ENCODE assay signal across 9 mouse cellular contexts in the genomic region with DNA sequence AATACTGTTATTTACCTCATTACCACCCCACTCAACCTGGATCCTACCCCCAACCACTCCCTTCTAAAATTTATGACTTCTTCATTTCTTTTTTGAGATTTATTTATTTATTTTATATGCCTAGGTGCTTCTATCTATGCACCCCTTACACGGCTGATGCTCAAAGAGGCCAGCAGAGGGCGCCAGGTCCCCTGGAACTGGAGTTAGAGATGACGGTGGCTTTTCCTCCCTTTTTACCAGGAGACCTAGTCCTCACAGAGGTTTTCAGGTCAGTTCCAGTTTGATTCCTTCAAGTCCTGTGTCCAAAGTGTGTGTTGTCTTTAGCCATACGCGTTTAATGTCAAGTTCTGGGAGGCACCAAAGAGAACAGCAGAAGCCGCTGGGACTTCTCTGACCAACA. TPM values are rescaled to one million over a fixed set of nuclear protein-coding genes. Genes with fewer than 3 reads are reported as not detected.
DNase-seq lines count a peak whose midpoint lies in the region; ATAC-seq and TF ChIP-seq lines count a peak whose summit lies in the region.
"Had no signal": no experiment of that assay in that cellular context is flagged by ENCODE, and none has a peak within 500 bp of the region (broad histone marks: within the 10 kb centered on the region; RNA-seq: fewer than 3 reads in every experiment).

No protein-coding gene starts in this region.

- no peaks in the 10 kb centered on the region for H3K9me3 ChIP-seq in kidney, embryonic 15.5 days (replicated peaks)
- H3K9me3 ChIP-seq in ES-Bruce4 (replicated peaks; ENCODE audit: control insufficient read depth, insufficient read depth, low read length, poor library complexity, severe bottlenecking) = no peaks in the 10 kb centered on the region

- peaks cover 4% of the 10 kb centered on the region; the same call in 1 of the 2 replicates for H3K27me3 ChIP-seq in kidney, embryonic 15.5 days
- H3K27me3 ChIP-seq in ES-Bruce4 (ENCODE audit: control insufficient read depth, insufficient read depth, low read length, poor library complexity, severe bottlenecking) = no peaks in the 10 kb centered on the region

- intact Hi-C loops in gastrocnemius, adult 2 months (cut with DNase I) = loop anchor here (2.0 kb wide), 1 partner anchor 446 kb away; no protein-coding TSS in a partner anchor
- intact Hi-C loops in left cerebral cortex, postnatal 36 days (cut with DNase I) = loop anchor here (10.0 kb wide), 1 partner anchor 442 kb away; no protein-coding TSS in a partner anchor

- WGBS in kidney, embryonic 15.5 days = 17% methylated on average over 6 of the region's 6 CpGs

- no peaks in the 10 kb centered on the region for H3K36me3 ChIP-seq in kidney, embryonic 15.5 days
- no peaks in the 10 kb centered on the region for H3K36me3 ChIP-seq in ES-Bruce4 (ENCODE audit: control insufficient read depth, insufficient read depth, low read length, poor library complexity, severe bottlenecking)

- H3K4me2 ChIP-seq in kidney, embryonic 15.5 days = no peak overlapping the region

- no peak for ATAC-seq in kidney, embryonic 15.5 days (replicated peaks; ENCODE audit: low FRiP score)
- ATAC-seq in erythroblast, adult 5-6 weeks (replicated peaks; ENCODE audit: low FRiP score, poor library complexity, severe bottlenecking) = no peak

- no peak overlapping the region for H3K9ac ChIP-seq in kidney, embryonic 15.5 days
- no peak overlapping the region for H3K9ac ChIP-seq in ES-Bruce4 (ENCODE audit: low read depth, poor library complexity, severe bottlenecking)

- no peak overlapping the region for H3K4me3 ChIP-seq in kidney, embryonic 15.5 days (replicated peaks)
- no peak overlapping the region for H3K4me3 ChIP-seq in ES-Bruce4 (ENCODE audit: low read depth, low read length)
- no peak overlapping the region for H3K4me3 ChIP-seq in bone marrow macrophage, adult 2 months (ENCODE audit: insufficient read depth, low read length)
- no peak overlapping the region for H3K4me3 ChIP-seq in gastrocnemius, adult 2 months
- H3K4me3 ChIP-seq: erythroblast, embryonic 14.5 days had no signal

- no peak overlapping the region for H3K27ac ChIP-seq in kidney, embryonic 15.5 days
- no peak overlapping the region for H3K27ac ChIP-seq in ES-Bruce4 (ENCODE audit: insufficient read depth, low read length)
- H3K27ac ChIP-seq in bone marrow macrophage, adult 2 months (ENCODE audit: insufficient read depth, low read depth, low read length) = no peak overlapping the region
- H3K27ac ChIP-seq in gastrocnemius, adult 2 months = no peak overlapping the region

- DNase-seq in kidney, adult 18-20 months = peak; percentile 60
- peak; percentile 68 for DNase-seq in gastrocnemius, adult 2 months
- DNase-seq in left cerebral cortex, postnatal 36 days (ENCODE audit: low spot score in 2 of 2) = peak; percentile 41 to 45
- DNase-seq in retina, embryonic 14.5 days (ENCODE audit: low spot score) = peak; percentile 89

- H3K4me1 ChIP-seq in kidney, embryonic 15.5 days = peaks cover 5% of the 10 kb centered on the region
- no peaks in the 10 kb centered on the region for H3K4me1 ChIP-seq in ES-Bruce4 (ENCODE audit: control insufficient read depth, insufficient read depth, low read length)
- H3K4me1 ChIP-seq in bone marrow macrophage, adult 2 months (ENCODE audit: control insufficient read depth, insufficient read depth, low read length) = no peaks in the 10 kb centered on the region

- no peak for TF ChIP-seq EP300 in ES-Bruce4 (IDR thresholded peaks at IDR 0.05; ENCODE audit: insufficient read depth, low read depth, low read length)

- peak; percentile 81 for TF ChIP-seq CTCF in ES-Bruce4 (IDR thresholded peaks at IDR 0.05; ENCODE audit: low read depth, low read length)
- peak; percentile 92 for TF ChIP-seq CTCF in bone marrow macrophage, adult 2 months (IDR thresholded peaks at IDR 0.05; ENCODE audit: low read depth, low read length)
- peak; percentile 86 for TF ChIP-seq CTCF in gastrocnemius, adult 2 months (IDR thresholded peaks at IDR 0.05)

- TF ChIP-seq POLR2A in ES-Bruce4 (IDR thresholded peaks at IDR 0.05; ENCODE audit: insufficient read depth, low read length) = no peak
- no peak for TF ChIP-seq POLR2A in bone marrow macrophage, adult 2 months (IDR thresholded peaks at IDR 0.05; ENCODE audit: borderline replicate concordance, low read depth, low read length)

RNA-seq across cellular contexts. Expression of a gene that starts 3.6 kb away (rescaled TPM):
- polyA plus RNA-seq in kidney, embryonic 15.5 days (2015; fragmentation: Nextera tagmentation; extraction: Ambion mirVana) = 51.9 and 53.8 TPM in 2 replicates
- 11.9 and 13.1 TPM in 2 replicates for polyA plus RNA-seq in ES-Bruce4 (2011; ENCODE audit: insufficient read depth, insufficient read length, low read depth, missing spikeins)
- 17.7 and 19.1 TPM in 2 replicates for polyA plus RNA-seq in bone marrow macrophage, adult 2 months (2012; ENCODE audit: insufficient read depth, insufficient read length, missing spikeins)
- 10 to 100 TPM; 15.5 to 24.0 TPM for total RNA-seq in gastrocnemius, adult 2 months (2021)
- total RNA-seq in left cerebral cortex, postnatal 36 days (2021) = 10 to 100 TPM; 76.9 to 79.8 TPM
- 21.1 and 27.8 TPM in 2 replicates for total RNA-seq in erythroblast, adult 5-6 weeks (2015; ENCODE audit: low replicate concordance)
- 17.6 and 24.6 TPM in 2 replicates for total RNA-seq in erythroblast, adult 5-6 weeks (2017; ENCODE audit: low replicate concordance)
